Mouse (Mus musculus) lung, embryonic 16.5 days (tissue): ENCODE measurements at regions not wholly inside any gene's neighbourhood (a gene's known extent, or its start where the extent isn't known, plus 50 kb on each side); places are given as distances from the start of the nearest gene placed in this dataset.

Experiments used
- ATAC-seq: fragments of 200-750 bp; cut with Nextera tagmentation; 2 replicates; pipeline ENCODE4 v1.8.0; 2017; ENCODE audit warnings: low read depth, mild to moderate bottlenecking, moderate library complexity
- H3K27ac ChIP-seq: fragments of 300-500 bp; sonication (generic); 2 replicates; pipeline ENCODE4 v1.5.1; 2014; ENCODE audit warnings: mild to moderate bottlenecking, control low read depth, low read length
- H3K27me3 ChIP-seq: fragments of 300-500 bp; sonication (generic); 2 replicates; pipeline ENCODE4 v1.6.1; 2014; ENCODE audit warnings: low read depth, low read length, mixed read lengths; ENCODE audit not compliant: control insufficient read depth, insufficient read depth
- H3K36me3 ChIP-seq: fragments of 300-500 bp; sonication (generic); 2 replicates; pipeline ENCODE4 v1.6.1; 2014; ENCODE audit warnings: low read length; ENCODE audit not compliant: control insufficient read depth, insufficient read depth
- H3K4me1 ChIP-seq: fragments of 300-500 bp; sonication (generic); replicated peaks from 2 replicates; pipeline ENCODE4 v1.6.1; 2014; ENCODE audit warnings: low read length, mixed read lengths; ENCODE audit not compliant: control insufficient read depth, insufficient read depth
- H3K4me2 ChIP-seq: fragments of 300-500 bp; sonication (generic); 2 replicates; pipeline ENCODE4 v1.6.1; 2014; ENCODE audit warnings: low read depth, low read length, control low read depth
- H3K4me3 ChIP-seq: fragments of 300-500 bp; sonication (generic); 2 replicates; pipeline ENCODE4 v1.5.1; 2014; ENCODE audit warnings: mild to moderate bottlenecking, low read length, control low read depth
- H3K9ac ChIP-seq: fragments of 300-500 bp; sonication (generic); 2 replicates; pipeline ENCODE4 v1.6.1; 2014; ENCODE audit warnings: low read length, control low read depth
- H3K9me3 ChIP-seq: fragments of 300-500 bp; sonication (generic); 2 replicates; pipeline ENCODE4 v1.6.1; 2016; ENCODE audit warnings: low read length; ENCODE audit not compliant: control insufficient read depth
- WGBS: fragments of 180-500 bp; shearing (Covaris S2); extraction: QIAGEN DNeasy Blood & Tissue Kit; methylation state at CpG from one replicate; pipeline ENCODE4 v1.1.7; 2014; 5-methylcytosine and 5-hydroxymethylcytosine counted together

DNA sequence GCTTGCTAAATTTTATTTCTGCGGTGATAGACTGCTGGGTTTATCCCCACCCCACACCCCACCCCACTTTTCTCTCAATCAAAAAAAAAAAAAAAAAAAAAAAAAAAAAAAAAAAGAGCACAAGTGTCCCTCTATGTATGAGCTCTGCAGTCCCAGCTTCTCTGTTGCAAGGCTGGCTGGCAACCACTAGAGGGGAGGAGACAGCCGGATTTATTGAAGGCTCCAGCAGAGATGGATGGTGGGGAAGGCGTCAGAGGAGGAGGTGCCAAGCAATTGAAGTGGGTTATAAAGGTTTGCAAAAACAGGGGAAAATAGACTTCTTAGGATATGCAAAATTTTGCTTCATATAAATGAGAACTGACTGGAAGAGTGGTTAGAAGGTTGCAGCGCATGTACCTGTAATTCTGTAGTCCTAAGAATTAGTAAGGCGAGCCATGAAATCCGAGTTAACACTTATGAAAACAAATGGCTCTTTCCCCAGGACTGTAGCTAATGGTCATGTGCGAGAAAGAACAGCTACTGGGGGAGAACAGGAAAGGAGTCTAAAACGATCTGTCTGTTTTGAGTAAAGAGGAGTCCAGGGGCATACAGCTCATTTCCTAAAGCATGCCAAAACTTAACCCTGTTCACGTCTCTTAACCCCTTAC is 885.1 kb upstream of the Pou3f3 start:
- Histone ChIP-seq H3K4me1 (no peaks in the 10 kb centered on the region), H3K4me2 (peak overlapping the region; percentile 41), H3K27me3 (no peaks in the 10 kb centered on the region), H3K36me3 (no peaks in the 10 kb centered on the region), H3K9ac (no peak overlapping the region), H3K9me3 (no peaks in the 10 kb centered on the region), H3K4me3 (peak overlapping the region; percentile 5; the same call in 1 of the 2 replicates), H3K27ac (no peak overlapping the region)
- 11% methylated on average over 9 of the region's 9 CpGs for WGBS
- peak; percentile 77 for ATAC-seq

DNA sequence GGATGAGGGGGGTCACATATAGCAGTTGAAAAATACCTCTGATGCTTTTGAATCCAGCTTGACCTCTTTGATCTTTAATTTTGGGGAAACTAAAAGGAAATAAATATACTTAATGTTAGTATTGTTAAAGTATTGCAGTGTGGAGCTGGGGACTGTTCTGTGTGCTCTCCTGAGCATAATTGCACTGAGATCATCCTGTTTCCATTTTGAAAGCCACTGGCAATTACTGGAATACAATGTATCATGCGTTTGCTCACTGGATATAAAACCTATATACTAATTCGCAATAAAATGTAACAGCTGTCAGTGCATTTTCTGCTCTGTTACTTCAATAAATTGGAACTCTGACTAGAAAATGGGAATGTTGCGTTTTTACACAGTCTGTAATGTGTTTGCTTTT is 884.4 kb upstream of the Pou3f3 start:
- H3K4me2 ChIP-seq: no peak overlapping the region
- ATAC-seq: no peak
- H3K27me3 ChIP-seq: no peaks in the 10 kb centered on the region
- no peaks in the 10 kb centered on the region for H3K36me3 ChIP-seq
- H3K27ac ChIP-seq: no peak overlapping the region
- no peak overlapping the region for H3K4me3 ChIP-seq
- WGBS: 86% methylated on average over 3 of the region's 3 CpGs
- H3K4me1 ChIP-seq: no peaks in the 10 kb centered on the region
- H3K9ac ChIP-seq: no peak overlapping the region
- H3K9me3 ChIP-seq: no peaks in the 10 kb centered on the region

DNA sequence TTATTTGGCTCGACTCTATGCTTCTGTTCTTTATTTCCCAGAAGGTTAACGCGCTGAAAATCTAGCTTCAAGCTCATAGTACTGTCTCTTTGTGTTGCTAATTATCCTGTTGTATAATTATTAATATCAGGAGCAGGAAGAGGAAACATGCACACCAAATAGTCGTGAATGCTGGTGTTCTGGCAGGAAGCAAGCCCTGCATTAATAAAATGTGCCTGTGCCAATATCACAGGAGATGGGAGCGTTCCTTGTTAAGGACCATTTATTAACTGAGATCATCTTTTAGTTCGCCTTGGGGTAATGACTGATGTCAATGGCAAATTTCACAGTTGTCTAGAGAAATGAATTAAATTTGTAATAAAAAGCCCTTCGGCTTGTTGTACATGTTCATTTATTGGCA is 883.5 kb upstream of the Pou3f3 start:
- Histone ChIP-seq H3K4me3 (no peak overlapping the region), H3K4me1 (no peaks in the 10 kb centered on the region), H3K27me3 (no peaks in the 10 kb centered on the region), H3K27ac (no peak overlapping the region), H3K9me3 (no peaks in the 10 kb centered on the region), H3K9ac (no peak overlapping the region), H3K36me3 (no peaks in the 10 kb centered on the region), H3K4me2 (no peak overlapping the region)
- no peak for ATAC-seq
- 60% methylated on average over 7 of the region's 7 CpGs for WGBS

DNA sequence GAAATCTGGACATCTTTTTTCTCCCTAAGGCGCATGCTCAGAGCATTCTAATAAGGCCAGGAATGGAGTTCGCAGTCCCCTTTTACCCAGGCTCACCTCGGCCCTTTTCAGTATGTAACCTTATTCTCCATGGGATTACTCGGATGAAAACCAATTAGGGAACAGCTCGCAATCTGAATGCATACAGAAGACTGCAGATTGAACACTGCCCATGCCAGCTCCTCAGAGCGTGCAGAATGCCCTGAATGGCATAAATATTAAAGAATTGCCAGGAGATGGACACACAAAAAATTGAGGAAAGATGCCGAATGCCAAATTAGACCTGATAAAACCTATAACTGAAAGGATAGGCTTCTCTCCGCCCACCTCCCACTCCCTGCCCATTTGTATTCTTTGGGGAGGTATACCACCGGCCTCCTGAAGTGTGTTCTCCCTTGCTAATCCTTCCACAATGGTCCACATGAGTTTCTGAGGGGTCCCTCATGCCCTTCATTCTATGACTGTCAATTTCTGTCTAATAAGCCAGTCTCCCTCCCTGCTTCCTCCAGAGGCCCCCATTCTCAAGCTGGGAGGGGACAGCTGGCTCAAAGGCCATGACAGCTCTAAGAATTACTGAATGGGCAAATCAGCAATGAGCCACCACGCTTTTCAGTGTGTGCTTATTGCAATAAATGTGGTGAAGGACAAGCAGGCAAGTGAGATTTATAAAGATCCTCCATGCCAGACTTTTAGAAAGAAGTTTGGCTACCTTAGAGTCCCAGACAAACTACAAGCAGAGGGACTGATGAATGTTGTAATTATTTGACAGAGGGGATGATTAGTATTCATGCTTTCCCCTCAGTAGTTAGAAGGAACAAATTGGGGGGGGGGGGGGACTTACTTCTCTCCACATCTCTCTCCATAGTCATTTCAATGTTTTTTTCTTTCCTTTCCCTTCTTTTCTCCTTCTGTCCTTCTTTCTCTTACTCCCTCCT is 881.2 kb upstream of the Pou3f3 start:
- 79% methylated on average over 10 of the region's 10 CpGs for WGBS

DNA sequence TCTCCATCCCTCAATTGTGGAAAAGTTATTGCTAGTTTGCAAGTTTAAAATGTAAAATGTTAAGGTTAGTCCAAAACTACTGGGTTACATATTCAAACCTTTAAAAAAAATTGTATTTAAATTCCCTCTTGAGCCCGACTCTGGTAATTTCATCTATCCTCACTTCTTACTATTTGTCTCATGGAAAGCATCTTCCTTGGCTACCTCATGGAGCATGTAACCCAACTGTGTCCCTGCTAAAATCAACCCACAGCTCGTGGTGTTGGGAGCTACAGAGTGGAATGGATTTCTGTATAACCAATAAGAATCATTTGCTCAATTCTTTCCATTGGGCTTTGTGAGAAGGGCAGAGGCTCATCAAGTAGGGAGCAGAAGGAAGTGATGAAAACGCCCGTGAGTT is 880.5 kb upstream of the Pou3f3 start:
- no peaks in the 10 kb centered on the region for H3K36me3 ChIP-seq
- no peaks in the 10 kb centered on the region for H3K4me1 ChIP-seq
- H3K9ac ChIP-seq: no peak overlapping the region
- H3K27me3 ChIP-seq: no peaks in the 10 kb centered on the region
- H3K27ac ChIP-seq: no peak overlapping the region
- 73% methylated on average over 4 of the region's 4 CpGs for WGBS
- no peak overlapping the region for H3K4me2 ChIP-seq
- no peak for ATAC-seq
- no peaks in the 10 kb centered on the region for H3K9me3 ChIP-seq
- no peak overlapping the region for H3K4me3 ChIP-seq

More for the DNA sequence above, 881.2 kb upstream of the Pou3f3 start:
- Histone ChIP-seq H3K36me3 (no peaks in the 10 kb centered on the region), H3K4me2 (no peak overlapping the region), H3K4me1 (no peaks in the 10 kb centered on the region), H3K27ac (no peak overlapping the region), H3K9ac (no peak overlapping the region), H3K27me3 (no peaks in the 10 kb centered on the region), H3K9me3 (no peaks in the 10 kb centered on the region), H3K4me3 (no peak overlapping the region)
- ATAC-seq: no peak

DNA sequence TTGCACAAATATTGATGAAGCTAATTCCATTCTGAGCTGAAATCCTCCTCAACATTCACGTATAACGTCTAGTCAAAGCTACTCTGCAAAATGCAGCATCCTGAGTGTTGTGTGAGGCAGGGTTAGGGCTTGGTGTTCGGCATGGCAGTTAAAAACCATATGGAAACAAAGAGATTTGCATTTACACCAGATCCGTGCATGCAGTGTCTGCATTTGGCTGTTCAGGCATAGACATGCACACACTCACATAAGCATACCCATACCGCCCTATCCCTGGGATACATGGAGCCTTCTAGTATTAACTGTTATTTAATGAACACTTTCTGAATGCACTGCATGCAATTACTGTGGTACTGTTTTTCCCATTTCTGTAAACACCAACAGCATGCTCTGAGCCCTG is 872.8 kb upstream of the Pou3f3 start:
- no peaks in the 10 kb centered on the region for H3K27me3 ChIP-seq
- no peaks in the 10 kb centered on the region for H3K4me1 ChIP-seq
- H3K9me3 ChIP-seq: no peaks in the 10 kb centered on the region
- no peak for ATAC-seq
- no peaks in the 10 kb centered on the region for H3K36me3 ChIP-seq
- no peak overlapping the region for H3K27ac ChIP-seq
- H3K4me3 ChIP-seq: no peak overlapping the region
- no peak overlapping the region for H3K9ac ChIP-seq
- no peak overlapping the region for H3K4me2 ChIP-seq
- 75% methylated on average over 5 of the region's 5 CpGs for WGBS

DNA sequence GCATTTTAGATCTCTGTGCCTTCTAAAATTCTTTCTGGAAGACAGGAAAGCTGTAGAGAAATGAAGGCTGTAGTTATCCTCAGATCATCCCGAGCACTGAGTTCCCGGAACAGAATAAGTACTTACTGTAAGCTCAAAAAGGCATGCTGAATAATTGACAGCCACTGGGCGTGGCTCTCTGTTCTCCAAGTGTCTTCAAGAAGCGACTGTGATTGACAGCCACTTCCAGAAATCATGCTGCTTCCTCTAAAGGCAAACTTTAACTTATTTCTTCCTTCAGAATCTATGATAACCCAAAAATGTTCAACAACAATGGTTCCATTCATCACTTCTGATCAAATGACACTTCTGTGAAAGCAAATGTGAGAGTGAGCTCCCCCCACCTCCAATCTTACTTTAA is 870.3 kb upstream of the Pou3f3 start:
- no peak overlapping the region for H3K27ac ChIP-seq
- no peaks in the 10 kb centered on the region for H3K36me3 ChIP-seq
- no peaks in the 10 kb centered on the region for H3K9me3 ChIP-seq
- H3K4me1 ChIP-seq: no peaks in the 10 kb centered on the region
- H3K4me2 ChIP-seq: no peak overlapping the region
- no peak for ATAC-seq
- no peak overlapping the region for H3K4me3 ChIP-seq
- 66% methylated on average over 4 of the region's 4 CpGs for WGBS
- H3K9ac ChIP-seq: no peak overlapping the region
- H3K27me3 ChIP-seq: no peaks in the 10 kb centered on the region

DNA sequence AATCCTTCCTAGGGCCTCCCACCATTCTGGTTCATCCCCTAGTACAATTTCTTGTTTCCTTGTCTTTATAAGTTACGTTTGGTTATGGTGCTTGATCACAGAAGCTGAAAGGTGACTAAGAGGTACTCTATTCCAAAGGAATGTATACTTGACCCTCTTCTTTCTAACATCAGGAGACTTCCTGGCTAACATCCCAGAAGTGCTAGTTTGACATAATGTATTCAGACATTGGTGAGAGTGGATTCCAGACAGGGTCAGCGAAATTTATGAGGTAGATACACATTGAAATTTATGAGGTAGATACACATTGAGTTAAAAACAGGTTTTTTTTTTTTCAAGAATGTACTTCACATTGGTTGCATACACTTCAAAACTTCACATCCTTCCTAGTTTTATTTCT is 863.9 kb upstream of the Pou3f3 start:
- 42% methylated on average over 2 of the region's 2 CpGs for WGBS
- H3K36me3 ChIP-seq: no peaks in the 10 kb centered on the region
- no peak overlapping the region for H3K4me3 ChIP-seq
- H3K27ac ChIP-seq: no peak overlapping the region
- ATAC-seq: no peak
- H3K9ac ChIP-seq: no peak overlapping the region
- H3K9me3 ChIP-seq: no peaks in the 10 kb centered on the region
- H3K4me1 ChIP-seq: no peaks in the 10 kb centered on the region
- H3K4me2 ChIP-seq: no peak overlapping the region
- no peaks in the 10 kb centered on the region for H3K27me3 ChIP-seq
